Mouse (Mus musculus): ENCODE results near the gene Gm10642.

DNA sequence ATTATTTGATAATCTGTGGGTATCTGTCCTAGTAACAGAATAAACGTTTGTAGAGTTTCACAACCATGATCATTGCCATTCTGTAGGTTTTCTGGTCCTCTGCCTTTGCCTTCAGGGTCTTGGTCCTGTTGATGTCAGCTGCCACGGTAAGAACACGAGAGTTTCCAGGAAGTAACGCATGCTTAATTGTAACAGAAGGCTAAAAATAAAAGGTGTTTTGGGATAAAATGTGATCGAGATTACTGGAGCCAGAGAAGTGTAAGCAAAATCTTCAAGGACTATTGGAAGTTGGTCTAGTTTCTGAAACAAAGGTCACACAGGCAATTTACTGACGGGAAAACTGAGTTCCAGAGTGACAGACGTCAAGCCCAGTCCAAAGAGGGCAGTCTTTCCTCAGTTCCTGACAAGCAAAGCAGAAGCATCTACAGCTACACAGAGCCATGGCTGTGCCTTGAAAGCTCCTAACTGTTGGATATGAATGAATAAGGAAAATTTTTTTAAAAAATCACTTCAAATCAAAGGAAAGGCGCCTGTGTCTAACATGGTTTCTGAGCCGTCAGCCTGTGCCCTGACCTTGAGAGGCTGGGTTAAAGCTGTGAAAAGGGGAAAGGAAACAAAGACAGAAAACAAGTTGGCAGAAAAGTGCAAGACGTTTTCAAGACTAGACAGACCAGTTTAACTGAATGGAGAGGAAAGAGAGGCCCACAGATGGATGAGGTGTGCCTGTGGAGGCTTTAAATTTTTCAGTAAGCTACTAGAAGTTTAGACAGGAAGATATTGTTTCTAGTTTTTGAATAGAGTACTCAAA, 15.9 kb downstream of the Gm10642 start:
- TF ChIP-seq MAFK (IDR thresholded peaks at IDR 0.05; ENCODE audit: insufficient read depth, low read depth, low read length) (no peak), ZNF384 (IDR thresholded peaks at IDR 0.05; ENCODE audit: low read depth, low read length) (no peak)
